Mouse (Mus musculus) cerebral cortex, adult 2 months (tissue): ENCODE measurements around the gene Gm14862.

Experiments
- WGBS: fragments of 180-500 bp; shearing (Covaris S2); methylation state at CpG from one replicate; pipeline ENCODE4 v1.1.7; 2018; 5-methylcytosine and 5-hydroxymethylcytosine counted together

Gene Gm14862

DNA sequence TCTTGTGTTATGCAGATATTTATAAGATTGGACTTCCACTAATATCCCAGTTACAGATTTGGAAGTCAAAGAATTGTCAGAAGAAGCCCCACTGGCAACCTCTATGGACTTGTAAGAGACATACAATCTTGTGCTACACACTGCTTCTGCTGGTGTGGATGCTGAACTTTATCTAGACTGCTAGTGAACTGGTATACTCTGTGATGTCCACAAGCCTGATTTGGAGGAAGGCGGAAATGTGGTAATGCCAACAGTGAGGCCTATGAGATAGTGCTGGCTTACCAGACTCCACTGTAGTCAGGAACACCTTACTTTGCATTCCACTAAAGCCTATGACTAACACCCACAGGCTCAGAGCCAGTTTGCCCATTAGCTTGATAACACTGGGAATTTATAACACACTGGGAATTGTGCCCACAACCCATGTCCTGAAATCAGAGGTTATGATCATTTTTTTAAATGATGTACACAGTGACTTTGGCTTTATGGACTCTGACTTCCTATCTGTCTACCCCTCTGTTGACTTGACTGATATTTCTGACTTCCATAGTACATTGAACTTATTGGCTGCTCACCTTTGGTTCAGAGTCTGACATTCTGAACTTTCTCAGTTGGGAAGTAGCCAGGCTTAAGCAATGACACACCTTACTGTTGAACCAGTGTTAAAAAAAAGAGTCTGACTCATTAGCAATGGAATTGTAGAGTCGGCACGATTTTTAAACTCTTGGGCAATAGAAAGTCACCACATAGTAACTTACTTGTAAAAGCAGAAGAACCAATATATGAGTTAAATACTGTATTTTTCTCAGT is 34.1 kb downstream of the Gm14862 start:
- 92% methylated on average over 3 of the region's 3 CpGs for WGBS

GRCm38 (mm10) chrX:9221736-9222135 is 35.0 kb downstream of the Gm14862 start:
- WGBS = 83% methylated on average over 4 of the region's 4 CpGs

DNA sequence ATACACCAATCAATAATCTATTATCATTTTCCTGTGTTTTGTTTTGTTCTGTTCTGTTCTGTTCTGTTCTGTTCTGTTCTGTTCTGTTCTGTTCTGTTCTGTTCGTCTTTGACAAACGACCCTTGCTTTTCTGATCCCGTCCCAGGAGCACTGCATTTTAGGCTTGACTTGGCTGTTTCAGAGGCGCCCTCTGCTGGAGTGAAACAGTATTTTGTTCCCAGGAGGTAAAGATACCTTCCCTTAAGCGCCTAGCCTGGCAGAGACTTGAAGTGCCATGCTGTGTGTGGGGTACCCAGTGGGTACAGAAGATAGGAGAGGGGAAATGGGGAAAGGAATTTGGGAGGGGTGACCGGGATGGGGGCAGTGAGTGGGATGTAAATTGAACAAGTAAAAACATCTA is 35.5 kb downstream of the Gm14862 start:
- WGBS = 27% methylated on average over 6 of the region's 6 CpGs

- WGBS = 97% methylated on average over 3 of the region's 3 CpGs
These were observed 37.1 kb downstream of the Gm14862 start for GRCm38 (mm10) chrX:9219570-9219969.

DNA sequence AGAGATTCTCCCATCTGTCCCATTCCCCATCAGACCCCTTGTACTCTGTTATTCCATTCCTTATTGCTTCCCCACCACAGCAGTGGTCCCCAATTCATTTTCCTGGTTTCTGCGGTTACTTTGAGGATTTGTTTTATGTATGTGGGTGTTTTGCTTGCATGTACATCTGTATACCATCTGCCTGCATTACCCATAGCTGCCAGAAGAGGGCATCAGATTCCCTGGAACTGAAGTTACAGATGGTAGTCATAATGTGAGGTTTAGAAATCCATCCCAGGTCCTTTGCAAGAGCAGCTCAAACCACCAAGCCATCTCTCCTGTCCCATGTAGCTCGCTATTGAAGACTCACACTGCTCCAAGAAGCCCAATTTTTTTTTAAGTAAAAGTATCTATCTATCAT is 40.5 kb downstream of the Gm14862 start:
- 87% methylated on average over 2 of the region's 2 CpGs for WGBS

DNA sequence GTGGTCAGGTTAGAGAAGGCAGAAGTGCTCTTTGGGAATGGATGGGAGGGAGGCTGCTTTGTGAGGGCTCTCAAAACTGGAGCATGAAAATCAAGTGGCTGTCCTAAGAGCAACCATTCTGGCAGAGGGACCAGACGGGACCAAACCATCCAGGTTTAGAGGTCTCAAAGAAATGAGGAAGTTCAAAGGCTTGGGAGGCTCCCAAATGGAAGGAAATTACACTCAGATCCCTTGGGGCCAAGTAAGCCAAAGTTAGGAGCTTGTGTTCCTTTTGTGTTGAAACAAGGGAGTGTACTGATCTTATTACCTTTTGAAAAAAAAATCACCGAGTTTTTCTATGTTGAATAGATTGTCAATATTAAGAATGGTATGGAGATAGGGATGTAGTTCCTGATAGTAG is 51.6 kb downstream of the Gm14862 start:
- WGBS = 50% methylated on average over 2 of the region's 2 CpGs

DNA sequence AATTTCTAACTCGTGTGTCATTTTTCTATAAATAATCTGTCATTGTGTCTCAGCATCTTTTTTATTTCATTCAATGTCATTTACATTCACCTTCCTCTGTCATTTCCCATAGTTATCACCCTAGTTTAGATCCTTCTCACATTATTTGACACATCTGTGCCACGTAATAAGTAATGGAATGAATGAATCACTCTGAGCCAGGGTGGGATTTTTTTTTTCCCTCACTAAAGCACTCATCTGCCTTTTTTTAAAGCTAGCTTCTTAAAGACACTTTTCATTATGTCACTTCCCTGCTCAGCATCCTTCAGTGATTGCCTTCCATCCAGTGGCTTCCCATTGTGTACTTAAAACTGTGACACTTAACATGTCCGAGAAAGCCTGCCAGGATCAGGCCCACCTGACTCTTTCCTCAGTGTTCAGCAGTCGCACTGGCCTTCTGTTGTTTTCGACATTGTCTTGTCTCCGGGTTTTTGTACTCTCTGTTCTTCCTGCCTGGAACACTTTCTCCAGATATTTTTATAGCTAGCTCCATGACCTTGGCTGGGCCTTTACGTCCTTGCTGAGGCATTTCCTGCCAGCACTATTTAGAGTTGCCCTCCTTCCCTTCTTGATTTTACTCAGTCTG is 53.8 kb downstream of the Gm14862 start:
- WGBS = 49% methylated on average over 7 of the region's 7 CpGs

DNA sequence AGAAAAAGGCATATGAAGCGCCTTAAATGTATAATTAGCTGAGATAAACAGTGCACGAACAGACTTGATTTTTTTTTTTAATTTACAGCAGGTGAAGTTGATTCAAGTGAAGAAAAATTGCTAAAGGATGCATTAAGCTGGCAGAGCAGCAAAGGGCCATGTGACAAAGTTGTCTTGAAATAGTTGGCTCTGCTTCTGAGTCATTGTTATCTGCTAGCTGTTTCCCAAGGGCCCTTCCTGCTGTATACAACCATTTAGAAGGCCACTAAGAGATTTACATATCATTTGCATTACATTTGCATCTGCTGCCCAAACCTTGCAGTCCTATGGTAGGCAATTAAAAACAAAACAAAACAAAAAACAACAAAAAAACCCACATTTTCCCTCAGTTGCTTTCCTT is 54.7 kb downstream of the Gm14862 start:
- WGBS = 12% methylated on average over 2 of the region's 2 CpGs
